Mouse (Mus musculus) midbrain, embryonic 14.5 days (tissue): ENCODE data around the gene Csf1. TPM values are rescaled to one million over a fixed set of nuclear protein-coding genes. Genes with fewer than 3 reads are reported as not detected.

Experiments used
- ATAC-seq: fragments of 200-750 bp; cut with Nextera tagmentation; 2 replicates; pipeline ENCODE4 v1.8.0; 2017; ENCODE audit warnings: moderate number of reproducible peaks, moderate library complexity; ENCODE audit not compliant: low FRiP score, low TSS enrichment
- DNase-seq: peaks from one replicate; pipeline ENCODE4 v3.0.0-alpha.2; 2015
- H3K27ac ChIP-seq: fragments of 300-500 bp; sonication (generic); replicated peaks from 2 replicates; pipeline ENCODE4 v1.5.1; 2014; ENCODE audit warnings: mild to moderate bottlenecking, low read depth, low read length, moderate library complexity
- H3K27me3 ChIP-seq: fragments of 300-500 bp; sonication (generic); 2 replicates; pipeline ENCODE4 v1.6.1; 2014; ENCODE audit warnings: low read length, control low read depth, mixed read lengths; ENCODE audit not compliant: control insufficient read depth, insufficient read depth
- H3K36me3 ChIP-seq: fragments of 300-500 bp; sonication (generic); 2 replicates; pipeline ENCODE4 v1.6.1; 2014; ENCODE audit warnings: low read length, control low read depth; ENCODE audit not compliant: control insufficient read depth, insufficient read depth
- H3K4me1 ChIP-seq: fragments of 300-500 bp; sonication (generic); 2 replicates; pipeline ENCODE4 v1.6.1; 2014; ENCODE audit warnings: mild to moderate bottlenecking, antibody characterized with exemption, low read length, control low read depth; ENCODE audit not compliant: control insufficient read depth, insufficient read depth
- H3K4me2 ChIP-seq: fragments of 300-500 bp; sonication (generic); 2 replicates; pipeline ENCODE4 v1.6.1; 2014; ENCODE audit warnings: mild to moderate bottlenecking, low read length, moderate library complexity
- H3K4me3 ChIP-seq: fragments of 300-500 bp; sonication (generic); replicated peaks from 2 replicates; pipeline ENCODE4 v1.5.1; 2014; ENCODE audit warnings: low read depth, low read length
- H3K9ac ChIP-seq: fragments of 300-500 bp; sonication (generic); replicated peaks from 2 replicates; pipeline ENCODE4 v1.6.1; 2014; ENCODE audit warnings: mild to moderate bottlenecking, low read length, moderate library complexity
- H3K9me3 ChIP-seq: fragments of 300-500 bp; sonication (generic); 2 replicates; pipeline ENCODE4 v1.6.1; 2016; ENCODE audit warnings: low read length, control low read depth, mixed read lengths; ENCODE audit not compliant: control insufficient read depth
- WGBS: fragments of 180-500 bp; shearing (Covaris S2); extraction: QIAGEN DNeasy Blood & Tissue Kit; methylation state at CpG from one replicate; pipeline ENCODE4 v1.1.7; 2014; 5-methylcytosine and 5-hydroxymethylcytosine counted together
- polyA plus RNA-seq: library from polyadenylated mRNA; unstranded; fragments of >200 nt; fragmentation: Nextera tagmentation; extraction: Ambion mirVana; gene quantifications from 2 replicates; pipeline ENCODE4 v1.2.1, GENCODE M21; 2014

The Csf1 gene
- polyA plus RNA-seq, 1 experiment from 2014 or later, result 7.6 TPM

DNA sequence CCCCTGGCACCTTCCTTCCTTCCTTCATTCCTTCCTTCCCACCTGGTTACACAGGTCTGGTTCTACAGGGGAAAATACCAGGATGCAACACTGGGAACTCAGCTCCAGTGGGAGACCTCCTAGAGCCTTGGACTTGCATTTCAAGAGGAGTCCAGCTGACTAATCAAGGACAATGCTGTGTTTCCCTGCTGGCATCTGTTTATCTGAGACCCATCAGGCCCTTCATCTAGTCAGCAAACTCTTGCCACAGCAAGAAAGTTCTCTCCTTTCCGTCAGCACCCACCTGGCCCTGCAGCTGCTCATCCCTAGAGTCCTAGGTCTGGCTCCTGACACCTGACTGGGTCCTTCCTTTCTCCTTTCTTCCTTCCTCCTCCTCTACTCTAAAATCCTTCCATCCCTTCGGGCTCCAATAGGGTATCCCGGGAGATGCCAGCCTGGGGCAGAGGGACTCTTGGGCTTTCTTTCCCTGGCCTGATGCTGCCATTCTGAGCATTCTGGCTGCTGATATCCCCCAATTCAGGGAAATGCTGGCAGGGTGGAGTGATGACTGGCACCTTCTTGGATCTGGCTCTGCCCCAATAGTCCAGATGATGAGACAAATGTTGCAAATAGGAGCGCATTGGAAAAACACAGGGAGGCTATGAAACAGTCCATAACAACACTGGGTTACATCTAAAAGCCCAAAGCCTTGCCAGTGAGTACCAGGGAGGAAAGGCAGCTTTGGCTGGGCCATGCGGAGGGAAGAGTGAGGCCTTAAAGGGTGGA is 2.7 kb downstream of the Csf1 start:
- no peaks in the 10 kb centered on the region for H3K36me3 ChIP-seq
- no peak overlapping the region for H3K9ac ChIP-seq
- H3K27ac ChIP-seq, result no peak overlapping the region
- DNase-seq (peak; percentile 12), ATAC-seq (no peak)
- H3K9me3 ChIP-seq, result no peaks in the 10 kb centered on the region
- 87% methylated on average over 5 of the region's 5 CpGs for WGBS
- no peak overlapping the region for H3K4me3 ChIP-seq
- H3K4me2 ChIP-seq, result no peak overlapping the region
- H3K27me3 ChIP-seq, result no peaks in the 10 kb centered on the region
- peaks cover 21% of the 10 kb centered on the region for H3K4me1 ChIP-seq

DNA sequence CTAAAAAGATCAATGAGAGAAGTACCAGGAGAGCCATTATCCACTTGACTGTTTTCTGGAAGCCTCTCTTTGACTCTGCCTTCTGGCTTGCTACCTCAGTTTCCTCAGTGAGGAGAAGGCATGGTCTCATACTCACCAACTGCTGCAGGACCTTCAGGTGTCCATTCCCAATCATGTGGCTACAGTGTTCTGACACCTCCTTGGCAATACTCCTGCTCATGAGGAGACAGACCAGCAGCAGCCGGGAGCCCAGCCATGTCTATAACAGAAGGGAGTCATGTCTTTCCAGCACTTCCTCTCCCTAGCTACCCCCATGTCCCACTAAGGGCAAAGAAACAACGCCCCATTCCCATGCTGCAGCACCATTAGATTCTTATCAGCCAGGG is 3.8 kb downstream of the Csf1 start:
- WGBS, result 93% methylated on average over 2 of the region's 2 CpGs

DNA sequence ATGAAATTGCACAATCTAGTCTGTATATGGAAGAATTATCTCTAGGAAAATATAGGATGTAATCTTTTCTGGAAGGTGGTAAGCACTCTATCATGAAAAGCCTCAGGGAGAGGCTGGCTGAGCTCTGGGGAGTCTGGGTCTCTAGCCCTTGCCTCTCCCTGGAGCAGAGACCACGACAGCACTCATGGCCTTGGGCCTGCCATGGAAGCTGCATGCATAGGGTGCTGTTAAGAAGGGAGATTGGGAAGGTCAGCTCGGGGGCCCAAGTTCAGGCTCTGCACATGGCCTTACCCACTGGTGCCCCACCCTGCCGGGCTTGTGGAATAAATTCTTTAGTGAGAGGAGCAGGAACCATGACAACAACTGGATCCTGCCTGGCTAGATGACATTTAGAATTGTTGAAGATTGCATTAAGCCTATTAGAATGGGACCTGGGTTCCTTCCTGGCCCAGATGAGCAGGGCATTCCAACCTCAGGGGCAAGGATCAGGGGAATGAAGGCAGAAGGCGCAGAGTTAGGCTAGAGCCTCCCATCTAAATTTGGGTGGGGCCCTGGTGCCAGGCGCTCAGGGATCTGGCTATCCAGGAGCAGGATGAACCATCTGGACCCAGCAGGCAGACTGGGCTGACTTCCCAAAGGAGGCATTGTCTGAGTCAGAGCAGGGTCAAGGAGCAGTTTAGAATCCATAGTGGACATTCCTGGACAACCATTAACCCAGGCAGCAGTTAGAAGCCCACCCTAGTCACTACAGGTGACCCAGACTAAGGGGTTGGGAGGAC is 4.4 kb downstream of the Csf1 start:
- whole genome bisulfite sequencing, result 52% methylated on average over 5 of the region's 5 CpGs
- Histone ChIP-seq H3K4me2 (no peak overlapping the region), H3K4me1 (peaks cover 21% of the 10 kb centered on the region), H3K9me3 (no peaks in the 10 kb centered on the region), H3K27me3 (no peaks in the 10 kb centered on the region), H3K36me3 (no peaks in the 10 kb centered on the region), H3K9ac (no peak overlapping the region), H3K27ac (no peak overlapping the region), H3K4me3 (no peak overlapping the region)
- ATAC-seq, result no peak
- DNase-seq, result no peak

More for the DNA sequence above, 3.8 kb downstream of the Csf1 start:
- no peaks in the 10 kb centered on the region for H3K9me3 ChIP-seq
- H3K9ac ChIP-seq, result no peak overlapping the region
- H3K4me3 ChIP-seq, result no peak overlapping the region
- H3K4me1 ChIP-seq, result peaks cover 21% of the 10 kb centered on the region
- H3K27ac ChIP-seq, result no peak overlapping the region
- no peak overlapping the region for H3K4me2 ChIP-seq
- ATAC-seq, result no peak
- no peaks in the 10 kb centered on the region for H3K36me3 ChIP-seq
- H3K27me3 ChIP-seq, result no peaks in the 10 kb centered on the region
- no peak for DNase-seq

DNA sequence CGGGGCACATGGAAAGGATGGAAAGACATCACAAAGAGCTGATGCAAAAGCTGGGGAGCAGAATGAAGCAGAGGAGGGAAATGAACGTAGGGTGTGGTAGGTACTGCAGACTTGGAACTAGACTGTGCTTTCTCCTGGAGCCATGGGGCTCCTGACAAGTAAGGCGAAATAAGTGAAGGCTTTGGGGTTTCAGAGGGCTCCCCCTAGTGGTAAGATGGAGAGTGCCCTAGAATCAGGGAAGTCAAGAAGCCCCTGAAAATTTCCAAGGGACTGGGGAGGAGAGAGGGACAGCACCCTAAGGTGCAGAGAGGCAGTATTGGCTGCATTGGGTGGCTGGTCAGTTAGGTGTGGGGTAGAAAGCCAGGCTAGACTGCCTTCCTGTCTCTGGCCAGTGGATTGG is 5.6 kb downstream of the Csf1 start:
- no peak overlapping the region for H3K27ac ChIP-seq
- H3K36me3 ChIP-seq, result 0 out of 2 replicates have a peak, but pooled peaks cover 2% of the 10 kb centered on the region
- H3K9me3 ChIP-seq, result no peaks in the 10 kb centered on the region
- H3K4me2 ChIP-seq, result no peak overlapping the region
- no peaks in the 10 kb centered on the region for H3K27me3 ChIP-seq
- DNase-seq, result peak; percentile 62
- WGBS, result 53% methylated on average over 3 of the region's 3 CpGs
- H3K4me3 ChIP-seq, result no peak overlapping the region
- H3K4me1 ChIP-seq, result peaks cover 12% of the 10 kb centered on the region
- no peak overlapping the region for H3K9ac ChIP-seq
- ATAC-seq, result no peak

DNA sequence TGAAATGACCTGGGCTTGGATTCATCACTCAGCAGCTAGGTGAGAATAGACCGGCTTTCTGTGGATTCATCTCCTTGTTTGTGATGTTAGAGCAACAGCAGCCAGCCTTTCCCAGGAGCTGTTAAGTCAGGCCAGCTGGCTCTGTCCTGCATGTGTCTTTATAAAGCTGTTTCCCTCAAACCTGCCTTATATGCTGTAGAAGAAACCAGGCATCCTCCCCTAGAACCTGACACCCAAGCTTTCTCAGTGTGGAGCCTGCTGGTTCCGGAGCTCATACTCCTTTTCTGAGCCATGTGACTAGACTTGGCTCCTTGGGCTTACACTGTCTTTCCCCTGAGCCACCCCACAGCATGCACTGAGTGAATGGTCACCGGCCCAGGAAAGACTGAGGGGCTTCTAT is 8.7 kb downstream of the Csf1 start:
- H3K9ac ChIP-seq, result no peak overlapping the region
- H3K9me3 ChIP-seq, result no peaks in the 10 kb centered on the region
- H3K4me2 ChIP-seq, result no peak overlapping the region
- H3K36me3 ChIP-seq, result 0 out of 2 replicates have a peak, but pooled peaks cover 2% of the 10 kb centered on the region
- DNase-seq (no peak), ATAC-seq (no peak)
- no peaks in the 10 kb centered on the region for H3K27me3 ChIP-seq
- no peaks in the 10 kb centered on the region for H3K4me1 ChIP-seq
- H3K27ac ChIP-seq, result no peak overlapping the region
- H3K4me3 ChIP-seq, result no peak overlapping the region
- 86% methylated on average over 3 of the region's 3 CpGs for WGBS

DNA sequence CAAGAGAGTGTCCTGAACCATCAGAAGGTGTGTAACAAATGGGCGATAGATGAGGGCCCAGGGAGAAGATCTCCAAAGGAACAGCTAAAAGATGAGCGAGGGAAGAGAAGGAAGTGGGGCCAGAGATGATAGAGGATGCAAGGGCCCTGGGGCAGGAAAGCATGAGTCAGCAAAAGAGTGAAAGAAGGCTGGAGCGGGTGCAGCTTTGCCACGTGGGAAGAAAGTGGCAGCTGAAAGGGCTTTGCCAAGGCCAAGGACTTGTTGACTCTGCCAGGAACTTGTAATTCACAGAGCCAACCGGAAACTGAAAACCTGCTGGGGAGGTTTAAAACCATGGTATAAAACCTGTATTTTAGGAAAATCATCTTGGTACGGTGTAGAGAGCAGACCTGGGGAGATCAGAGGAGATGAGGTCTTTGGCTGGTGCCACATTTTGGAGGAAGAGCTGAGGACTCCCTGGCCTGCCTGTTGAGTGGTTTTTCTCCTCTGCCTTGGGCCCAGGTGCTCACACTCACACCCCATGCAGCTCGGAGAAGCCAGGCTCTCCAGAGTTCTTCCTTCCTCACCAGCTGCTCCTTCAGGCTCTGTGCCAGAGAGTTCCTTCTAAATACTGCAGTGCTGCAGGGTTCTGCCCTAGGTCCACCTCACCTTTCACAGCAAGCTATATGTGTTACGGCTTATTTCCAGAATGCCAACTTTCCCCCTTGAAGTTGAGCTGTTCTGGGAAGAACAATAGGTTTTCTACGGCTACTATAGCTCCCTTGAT is 9.3 kb downstream of the Csf1 start:
- ATAC-seq, result no peak
- no peak overlapping the region for H3K4me2 ChIP-seq
- no peak overlapping the region for H3K4me3 ChIP-seq
- H3K9me3 ChIP-seq, result no peaks in the 10 kb centered on the region
- no peaks in the 10 kb centered on the region for H3K27me3 ChIP-seq
- 81% methylated on average over 9 of the region's 9 CpGs for WGBS
- no peak for DNase-seq
- no peaks in the 10 kb centered on the region for H3K4me1 ChIP-seq
- H3K9ac ChIP-seq, result no peak overlapping the region
- no peak overlapping the region for H3K27ac ChIP-seq
- 0 out of 2 replicates have a peak, but pooled peaks cover 2% of the 10 kb centered on the region for H3K36me3 ChIP-seq

DNA sequence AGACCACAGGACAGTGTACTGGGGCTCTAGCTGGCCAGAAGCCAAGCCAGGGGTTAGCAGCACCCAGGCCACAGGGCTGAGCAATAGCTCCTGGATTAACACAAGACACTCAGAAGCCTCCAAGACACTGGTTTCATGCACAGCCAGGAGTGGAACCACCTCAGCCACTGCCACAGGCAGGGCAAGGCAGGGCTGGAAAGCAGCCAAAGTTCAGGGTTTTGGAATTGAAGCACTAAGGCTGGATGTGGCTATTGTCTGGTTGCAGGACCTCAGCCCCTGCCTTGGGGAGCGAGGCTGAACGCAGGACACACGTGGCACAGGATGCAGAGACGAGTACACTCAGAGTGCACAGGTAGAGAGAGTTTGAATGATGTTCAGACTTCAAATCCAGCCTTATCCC is 10.8 kb downstream of the Csf1 start:
- ATAC-seq (no peak), DNase-seq (peak; percentile 17)
- H3K27ac ChIP-seq, result no peak overlapping the region
- H3K36me3 ChIP-seq, result 0 out of 2 replicates have a peak, but pooled peaks cover 2% of the 10 kb centered on the region
- H3K4me2 ChIP-seq, result no peak overlapping the region
- H3K9me3 ChIP-seq, result no peaks in the 10 kb centered on the region
- no peak overlapping the region for H3K4me3 ChIP-seq
- H3K4me1 ChIP-seq, result no peaks in the 10 kb centered on the region
- WGBS, result 82% methylated on average over 4 of the region's 4 CpGs
- H3K9ac ChIP-seq, result no peak overlapping the region
- H3K27me3 ChIP-seq, result no peaks in the 10 kb centered on the region

DNA sequence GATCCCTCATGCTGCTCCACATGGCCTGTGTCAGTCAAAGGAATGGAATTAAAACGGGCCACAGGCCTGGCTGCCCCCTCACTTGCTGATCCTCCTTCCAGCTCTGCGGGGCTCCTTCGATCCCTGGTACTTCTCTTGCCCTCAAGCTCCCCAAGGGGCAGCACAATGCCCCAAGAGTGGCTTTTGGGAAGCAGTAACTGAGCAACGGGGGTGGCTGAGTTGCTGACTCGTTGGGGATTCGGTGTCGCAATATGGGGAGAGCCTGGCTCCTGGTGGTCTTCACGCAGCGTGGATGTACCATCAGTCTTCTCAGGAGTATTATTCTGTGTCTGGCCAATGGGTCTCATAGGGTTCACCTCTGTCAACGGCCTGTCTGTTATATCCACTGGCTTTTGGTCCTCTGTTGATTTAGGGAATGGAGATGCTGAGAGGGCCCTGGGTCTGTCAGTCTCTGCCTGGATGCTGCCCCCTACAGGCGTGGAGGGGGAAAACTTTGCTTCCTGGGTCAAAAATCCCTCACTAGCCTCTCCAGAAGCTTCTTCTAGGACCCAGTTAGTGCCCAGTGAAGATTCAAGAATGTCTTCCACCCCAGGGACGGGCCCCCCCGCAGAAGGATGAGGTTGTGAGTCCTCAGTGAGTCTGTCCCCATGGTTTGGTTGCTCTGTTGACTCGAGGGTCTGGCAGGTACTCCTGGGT is 11.9 kb downstream of the Csf1 start:
- no peak for ATAC-seq
- no peak for DNase-seq
- WGBS, result 83% methylated on average over 14 of the region's 14 CpGs
- no peak overlapping the region for H3K27ac ChIP-seq
- no peak overlapping the region for H3K4me3 ChIP-seq
- no peaks in the 10 kb centered on the region for H3K4me1 ChIP-seq
- 0 out of 2 replicates have a peak, but pooled peaks cover 2% of the 10 kb centered on the region for H3K36me3 ChIP-seq
- H3K27me3 ChIP-seq, result no peaks in the 10 kb centered on the region
- no peak overlapping the region for H3K9ac ChIP-seq
- H3K4me2 ChIP-seq, result no peak overlapping the region
- H3K9me3 ChIP-seq, result no peaks in the 10 kb centered on the region
